18 mouse cellular contexts compared by ENCODE assay signal in genomic region chr11:93658719-93659118, GRCm38 (mm10).
"Had no signal": no experiment of that assay in that cellular context is flagged by ENCODE, and none has a peak within 500 bp of the region (broad histone marks: within the 10 kb centered on the region; RNA-seq: fewer than 3 reads in every experiment).

No protein-coding gene starts in this region.

- H3K4me3 ChIP-seq: lung, embryonic 15.5 days; megakaryocyte, embryonic 14.5 days; midbrain, embryonic 13.5 days; neural tube, embryonic 12.5 days; stomach, embryonic 15.5 days had no signal

- H3K9ac ChIP-seq: liver, postnatal 0 days; lung, embryonic 15.5 days; midbrain, embryonic 13.5 days; neural tube, embryonic 12.5 days; stomach, embryonic 15.5 days had no signal

- H3K27ac ChIP-seq: lung, embryonic 15.5 days; macrophage; midbrain, embryonic 13.5 days; neural tube, embryonic 12.5 days; stomach, embryonic 15.5 days; stomach, postnatal 0 days had no signal

- H3K4me2 ChIP-seq: lung, embryonic 15.5 days; midbrain, embryonic 11.5 days; midbrain, embryonic 13.5 days; neural tube, embryonic 12.5 days; stomach, embryonic 15.5 days had no signal

- H3K27me3 ChIP-seq: lung, embryonic 15.5 days; megakaryocyte, embryonic 14.5 days; midbrain, embryonic 13.5 days; neural tube, embryonic 12.5 days; stomach, embryonic 15.5 days had no signal

- H3K4me1 ChIP-seq: lung, embryonic 15.5 days; megakaryocyte, embryonic 14.5 days; stomach, embryonic 15.5 days had no signal

- DNase-seq: liver, postnatal 0 days; lung, adult 2 months; lung, postnatal 14 days; lung, postnatal 36 days; right cerebral cortex, postnatal 14 days; thymus, adult 2 months; thymus, postnatal 25 days; thymus, postnatal 4 days had no signal

- H3K9me3 ChIP-seq: lung, embryonic 15.5 days; megakaryocyte, embryonic 14.5 days; midbrain, embryonic 13.5 days; neural tube, embryonic 12.5 days; stomach, embryonic 15.5 days had no signal

- H3K36me3 ChIP-seq: lung, embryonic 15.5 days; midbrain, embryonic 13.5 days; neural tube, embryonic 12.5 days; stomach, embryonic 15.5 days had no signal

- ATAC-seq: liver, postnatal 0 days; lung, postnatal 0 days; midbrain, embryonic 13.5 days; midbrain, embryonic 16.5 days had no signal
